Mouse (Mus musculus) embryonic facial prominence, embryonic 13.5 days (tissue): ENCODE results near the gene Yars. TPM values are rescaled to one million over a fixed set of nuclear protein-coding genes. Genes with fewer than 3 reads are reported as not detected.

Experiments
- ATAC-seq: fragments of 200-750 bp; cut with Nextera tagmentation; 2 replicates; pipeline ENCODE4 v1.8.0; 2017; ENCODE audit warnings: low read depth; ENCODE audit not compliant: insufficient number of reproducible peaks, insufficient read depth, low FRiP score, low TSS enrichment
- H3K27ac ChIP-seq: fragments of 300-500 bp; sonication (generic); 2 replicates; pipeline ENCODE4 v1.5.1; 2015; ENCODE audit warnings: moderate library complexity, mild to moderate bottlenecking, inconsistent platforms
- H3K27me3 ChIP-seq: fragments of 300-500 bp; sonication (generic); 2 replicates; pipeline ENCODE4 v1.6.1; 2015; ENCODE audit warnings: mild to moderate bottlenecking, inconsistent platforms
- H3K36me3 ChIP-seq: fragments of 300-500 bp; sonication (generic); 2 replicates; pipeline ENCODE4 v1.6.1; 2015; ENCODE audit warnings: mild to moderate bottlenecking, inconsistent platforms
- H3K4me1 ChIP-seq: fragments of 300-500 bp; sonication (generic); 2 replicates; pipeline ENCODE4 v1.6.1; 2015; ENCODE audit warnings: inconsistent platforms
- H3K4me2 ChIP-seq: fragments of 300-500 bp; sonication (generic); 2 replicates; pipeline ENCODE4 v1.6.1; 2015; ENCODE audit warnings: moderate library complexity, mild to moderate bottlenecking, inconsistent platforms
- H3K4me3 ChIP-seq: fragments of 300-500 bp; sonication (generic); 2 replicates; pipeline ENCODE4 v1.5.1; 2015; ENCODE audit warnings: mild to moderate bottlenecking, inconsistent platforms
- H3K9ac ChIP-seq: fragments of 300-500 bp; sonication (generic); 2 replicates; pipeline ENCODE4 v1.6.1; 2015; ENCODE audit warnings: mild to moderate bottlenecking, inconsistent platforms
- H3K9me3 ChIP-seq: fragments of 300-500 bp; sonication (generic); 2 replicates; pipeline ENCODE4 v1.6.1; 2016; ENCODE audit warnings: inconsistent platforms
- WGBS: fragments of 180-500 bp; shearing (Covaris S2); methylation state at CpG from one replicate; pipeline ENCODE4 v1.1.7; 2015; ENCODE audit warnings: mixed read lengths; 5-methylcytosine and 5-hydroxymethylcytosine counted together
- polyA plus RNA-seq: library from polyadenylated mRNA; unstranded; fragments of >200 nt; fragmentation: Nextera tagmentation; extraction: Ambion mirVana; gene quantifications from 2 replicates; pipeline ENCODE4 v1.2.1, GENCODE M21; 2015

The Yars gene
- polyA plus RNA-seq, 1 experiment from 2014 or later = 80.0 TPM

- Histone ChIP-seq H3K9me3 (no peaks in the 10 kb centered on the region), H3K36me3 (peaks cover 85% of the 10 kb centered on the region), H3K4me3 (no peak overlapping the region), H3K9ac (no peak overlapping the region), H3K4me1 (peaks cover 85% of the 10 kb centered on the region), H3K4me2 (no peak overlapping the region), H3K27me3 (peaks cover 38% of the 10 kb centered on the region), H3K27ac (no peak overlapping the region)
- 74% methylated on average over 23 of the region's 23 CpGs for WGBS
- ATAC-seq = no peak
These were observed 31.8 kb downstream of the Yars start for GRCm38 (mm10) chr4:129221097-129222010.

DNA sequence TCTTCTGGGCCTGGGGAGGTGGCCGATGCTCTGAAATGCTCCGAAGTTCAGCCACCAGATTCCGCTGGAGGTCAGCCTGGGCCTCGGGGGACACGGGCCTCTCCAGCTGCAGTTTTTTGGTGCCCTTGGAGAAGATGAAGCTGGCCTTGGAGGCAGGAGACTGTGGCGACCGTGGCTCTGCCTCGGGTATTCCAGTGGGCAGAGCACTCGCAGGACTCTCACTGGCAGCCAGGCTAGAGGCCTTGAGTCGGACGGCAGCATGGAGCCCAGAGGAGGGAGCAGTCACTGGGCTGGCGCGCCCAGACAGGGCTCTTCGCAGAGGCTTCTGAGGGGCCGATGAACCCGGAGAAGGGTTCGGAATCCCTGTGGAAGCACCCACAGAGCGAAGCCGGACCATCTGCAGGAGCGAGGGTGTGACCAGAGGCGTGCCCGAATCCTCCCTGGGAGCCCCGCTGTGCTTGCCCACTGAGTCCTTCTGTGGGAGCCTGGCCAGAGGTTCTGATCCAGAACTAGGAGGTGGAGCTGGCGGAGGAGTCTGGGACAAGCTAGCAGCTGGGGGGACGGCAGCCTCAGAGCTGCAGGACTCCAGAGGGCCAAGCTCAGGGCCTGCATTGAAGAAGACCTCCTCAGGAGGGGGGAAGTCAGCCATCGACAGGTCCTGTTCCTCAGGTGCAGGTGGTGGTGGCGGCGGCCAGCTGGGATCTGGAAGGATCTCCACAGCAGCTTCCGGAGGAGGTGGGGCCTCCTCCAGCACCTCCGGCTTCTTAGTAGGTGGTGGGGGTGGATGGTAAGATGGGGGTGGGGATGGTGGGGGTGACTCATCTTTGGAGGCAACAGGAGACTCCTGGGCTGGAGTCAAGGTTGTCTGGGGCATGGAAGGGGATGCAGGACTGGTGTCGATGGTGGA is 32.7 kb downstream of the Yars start:
- H3K27ac ChIP-seq = no peak overlapping the region
- peaks cover 90% of the 10 kb centered on the region for H3K4me1 ChIP-seq
- H3K4me2 ChIP-seq = no peak overlapping the region
- peaks cover 38% of the 10 kb centered on the region for H3K27me3 ChIP-seq
- no peak overlapping the region for H3K4me3 ChIP-seq
- 76% methylated on average over 31 of the region's 31 CpGs for WGBS
- no peak overlapping the region for H3K9ac ChIP-seq
- no peak for ATAC-seq
- H3K9me3 ChIP-seq = no peaks in the 10 kb centered on the region
- peaks cover 76% of the 10 kb centered on the region for H3K36me3 ChIP-seq

DNA sequence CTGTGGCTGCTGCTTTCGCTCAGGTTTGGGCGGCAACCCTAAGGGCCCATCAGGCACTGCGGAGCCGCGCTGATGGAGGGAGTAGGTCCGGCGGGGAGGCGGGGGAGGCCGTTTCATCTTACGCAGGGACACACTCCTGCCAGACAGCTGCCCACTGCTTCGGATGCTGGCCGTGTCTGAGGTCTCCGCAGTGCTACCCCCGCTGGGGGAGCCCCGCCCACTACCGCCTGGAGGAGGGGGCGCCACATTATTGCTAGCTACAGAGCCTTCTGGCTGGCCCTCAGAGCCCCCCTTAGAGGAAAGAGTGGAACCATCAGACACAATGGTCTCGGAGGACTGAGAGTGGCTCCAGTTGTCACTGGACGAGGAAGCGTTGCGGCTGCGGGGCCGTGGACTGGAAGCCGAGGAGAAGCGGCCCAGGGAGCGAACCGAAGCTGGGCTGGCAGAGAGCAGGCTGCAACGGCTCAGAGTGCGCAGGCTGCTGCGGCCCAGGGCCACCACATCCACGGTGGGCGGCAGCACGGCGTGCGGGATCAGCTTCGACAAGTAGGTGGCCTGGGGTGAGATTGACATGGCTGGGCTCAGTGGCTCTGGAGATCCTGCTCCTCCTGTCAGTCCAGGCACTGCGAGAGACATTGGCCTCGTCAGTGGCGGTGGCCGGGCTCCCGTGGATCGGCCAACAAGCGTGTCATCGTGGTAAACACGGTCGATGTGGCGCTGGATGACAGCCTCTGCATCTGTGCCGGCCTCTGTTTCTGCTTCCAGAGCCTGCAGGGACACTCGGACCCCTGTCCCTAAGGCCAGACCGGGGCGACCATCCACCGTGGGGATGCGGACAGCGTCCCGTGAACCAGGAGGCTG is 34.1 kb downstream of the Yars start:
- H3K27ac ChIP-seq = no peak overlapping the region
- ATAC-seq = no peak
- H3K4me3 ChIP-seq = peak overlapping the region; percentile 21
- 30% methylated on average over 55 of the region's 55 CpGs for WGBS
- H3K27me3 ChIP-seq = peaks cover 38% of the 10 kb centered on the region
- peak overlapping the region; percentile 50 for H3K4me2 ChIP-seq
- peaks cover 64% of the 10 kb centered on the region for H3K36me3 ChIP-seq
- H3K9ac ChIP-seq = peak overlapping the region; percentile 60; the same call in 1 of the 2 replicates
- H3K9me3 ChIP-seq = no peaks in the 10 kb centered on the region
- peaks cover 90% of the 10 kb centered on the region for H3K4me1 ChIP-seq

DNA sequence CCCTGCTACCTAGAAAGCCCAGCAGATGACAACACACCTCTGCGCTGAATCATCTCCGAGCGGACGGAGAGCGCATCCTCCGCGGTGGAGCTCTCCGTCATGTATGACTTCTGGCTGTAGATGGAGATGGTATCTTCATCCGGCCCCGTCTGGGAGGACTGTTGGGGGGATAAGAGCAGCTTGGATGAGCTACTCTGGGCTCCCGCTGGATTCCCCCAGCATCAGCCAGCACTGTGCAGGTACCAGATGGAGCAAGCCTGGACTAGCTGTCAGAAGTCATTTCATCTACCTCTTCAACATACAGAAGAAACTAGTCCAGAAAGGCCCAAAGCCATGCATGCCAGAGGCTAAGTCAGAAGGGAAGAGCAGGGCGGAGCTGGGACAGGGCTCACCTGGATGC is 35.8 kb downstream of the Yars start:
- Histone ChIP-seq H3K27ac (peak overlapping the region; percentile 17; the same call in 1 of the 2 replicates), H3K4me3 (no peak overlapping the region), H3K4me2 (peak overlapping the region; percentile 56; the same call in 1 of the 2 replicates), H3K27me3 (peaks cover 38% of the 10 kb centered on the region), H3K9ac (0 out of 2 replicates have a peak overlapping the region, but pooled peaks have one; percentile 4), H3K36me3 (peaks cover 50% of the 10 kb centered on the region), H3K9me3 (no peaks in the 10 kb centered on the region), H3K4me1 (peaks cover 74% of the 10 kb centered on the region)
- 89% methylated on average over 12 of the region's 12 CpGs for WGBS
- no peak for ATAC-seq

- ATAC-seq = peak; percentile 29; the same call in 1 of the 2 replicates
- Histone ChIP-seq H3K27ac (peak overlapping the region; percentile 66; the same call in 1 of the 2 replicates), H3K9ac (0 out of 2 replicates have a peak overlapping the region, but pooled peaks have one; percentile 61), H3K27me3 (peaks cover 38% of the 10 kb centered on the region), H3K4me3 (peak overlapping the region; percentile 33), H3K36me3 (peaks cover 38% of the 10 kb centered on the region), H3K4me2 (peak overlapping the region; percentile 56), H3K9me3 (no peaks in the 10 kb centered on the region), H3K4me1 (peaks cover 72% of the 10 kb centered on the region)
- 14% methylated on average over 5 of the region's 5 CpGs for WGBS
These were observed 36.9 kb downstream of the Yars start for GRCm38 (mm10) chr4:129226441-129226963.

- Histone ChIP-seq H3K27ac (peak overlapping the region; percentile 66), H3K9me3 (no peaks in the 10 kb centered on the region)
- 8% methylated on average over 22 of the region's 22 CpGs for WGBS
These were observed 37.8 kb downstream of the Yars start for GRCm38 (mm10) chr4:129227170-129227984.

DNA sequence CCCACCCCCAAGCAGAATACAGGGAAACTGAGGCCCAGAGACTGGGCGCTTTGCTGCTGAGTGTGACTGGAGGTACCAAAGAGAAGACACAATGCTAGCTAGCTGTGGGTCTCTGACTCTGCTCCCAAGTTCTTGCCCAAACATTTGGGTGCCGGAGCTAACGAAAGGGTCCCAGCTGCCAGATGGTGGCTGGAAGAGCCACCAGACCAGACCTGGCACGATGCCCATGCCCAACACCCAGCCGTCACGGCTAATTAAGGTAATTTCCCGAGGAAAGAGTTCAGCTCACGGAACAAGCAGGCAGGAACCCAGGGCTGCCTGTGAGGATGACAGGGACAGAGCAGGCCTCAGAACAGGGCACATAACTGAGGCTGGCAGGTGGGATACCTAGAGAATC is 38.4 kb downstream of the Yars start:
- Histone ChIP-seq H3K9ac (peak overlapping the region; percentile 61), H3K27ac (0 out of 2 replicates have a peak overlapping the region, but pooled peaks have one; percentile 66), H3K36me3 (peaks cover 24% of the 10 kb centered on the region), H3K4me1 (peaks cover 81% of the 10 kb centered on the region), H3K27me3 (peaks cover 25% of the 10 kb centered on the region), H3K9me3 (no peaks in the 10 kb centered on the region), H3K4me2 (peak overlapping the region; percentile 56), H3K4me3 (peak overlapping the region; percentile 33)
- WGBS = 23% methylated on average over 8 of the region's 8 CpGs
- ATAC-seq = no peak

More at GRCm38 (mm10) chr4:129227170-129227984, 37.8 kb downstream of the Yars start:
- Histone ChIP-seq H3K9ac (peak overlapping the region; percentile 61), H3K36me3 (peaks cover 30% of the 10 kb centered on the region), H3K4me3 (peak overlapping the region; percentile 33), H3K4me2 (peak overlapping the region; percentile 56), H3K4me1 (peaks cover 79% of the 10 kb centered on the region), H3K27me3 (peaks cover 31% of the 10 kb centered on the region)
- ATAC-seq = no peak

DNA sequence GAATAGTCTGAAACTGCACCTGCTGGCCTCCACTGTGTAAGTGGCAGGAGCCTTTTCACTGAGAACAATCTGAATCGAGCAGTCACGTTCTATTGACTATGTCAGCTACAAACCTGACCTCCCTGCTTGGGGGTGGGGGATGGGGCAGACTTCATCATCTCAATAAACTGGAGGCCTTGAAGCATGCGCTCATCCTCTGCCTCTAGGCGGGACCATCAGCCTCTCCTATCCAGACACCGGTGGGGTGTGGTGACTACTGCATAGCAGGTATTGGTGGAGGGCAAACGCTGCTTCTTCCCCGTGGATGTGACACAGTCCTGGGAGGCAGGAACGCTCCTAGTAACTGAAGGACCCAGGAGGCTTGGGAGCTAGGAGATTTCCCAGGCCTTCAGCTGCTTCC is 41.4 kb downstream of the Yars start:
- no peaks in the 10 kb centered on the region for H3K9me3 ChIP-seq
- H3K36me3 ChIP-seq = no peaks in the 10 kb centered on the region
- no peak overlapping the region for H3K4me3 ChIP-seq
- H3K9ac ChIP-seq = no peak overlapping the region
- ATAC-seq = no peak
- H3K27me3 ChIP-seq = no peaks in the 10 kb centered on the region; the same call in 1 of the 2 replicates
- H3K4me2 ChIP-seq = no peak overlapping the region
- 57% methylated on average over 8 of the region's 8 CpGs for WGBS
- peaks cover 63% of the 10 kb centered on the region for H3K4me1 ChIP-seq
- H3K27ac ChIP-seq = no peak overlapping the region; the same call in 1 of the 2 replicates

DNA sequence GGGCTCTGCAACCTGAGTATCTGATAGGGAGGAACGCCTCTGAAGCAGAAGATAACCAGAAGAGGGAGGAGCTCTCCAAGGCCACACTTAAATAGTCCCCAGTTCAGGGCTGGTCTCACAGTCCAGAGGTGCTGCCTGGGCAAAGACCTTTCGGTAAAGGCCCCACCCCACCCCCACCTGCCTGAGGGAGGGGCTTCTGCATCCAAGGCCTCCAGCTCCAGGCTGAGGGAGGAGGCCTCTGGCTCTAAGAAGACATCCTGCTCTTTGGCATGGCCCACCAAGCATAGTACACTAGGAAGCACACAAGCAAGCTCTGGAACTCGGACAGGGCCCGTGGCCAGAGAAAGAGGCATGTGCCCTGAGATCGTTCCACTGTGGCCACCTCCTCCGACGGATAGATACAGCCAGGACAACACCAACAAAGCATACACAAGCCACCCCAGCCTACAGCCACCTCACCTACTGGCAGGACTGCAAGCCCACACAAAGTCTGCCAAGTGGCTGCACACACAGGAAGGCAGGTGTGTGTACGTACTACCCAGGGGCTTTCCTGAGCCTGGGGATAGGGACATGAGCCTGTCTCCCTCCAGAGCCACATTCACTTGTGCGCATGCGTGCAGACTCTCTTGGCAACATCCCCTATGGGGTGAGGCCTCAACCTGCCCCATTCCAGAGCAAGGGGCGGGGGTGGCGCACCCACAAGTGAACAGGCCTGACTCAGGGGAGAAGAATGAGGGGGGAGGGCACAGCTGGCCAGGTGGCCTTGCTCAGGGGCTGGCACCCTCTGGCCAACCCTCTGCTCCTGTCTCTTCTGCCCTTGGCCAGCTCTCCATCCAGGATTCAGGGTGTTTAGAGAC is 42.3 kb downstream of the Yars start:
- 0 out of 2 replicates have a peak, but pooled peaks have one; percentile 34 for ATAC-seq
- H3K27ac ChIP-seq = peak overlapping the region; percentile 74
- H3K9ac ChIP-seq = no peak overlapping the region
- H3K9me3 ChIP-seq = no peaks in the 10 kb centered on the region
- no peaks in the 10 kb centered on the region for H3K36me3 ChIP-seq
- no peaks in the 10 kb centered on the region; the same call in 1 of the 2 replicates for H3K27me3 ChIP-seq
- no peak overlapping the region for H3K4me3 ChIP-seq
- peak overlapping the region; percentile 5; the same call in 1 of the 2 replicates for H3K4me2 ChIP-seq
- peaks cover 56% of the 10 kb centered on the region for H3K4me1 ChIP-seq
- 65% methylated on average over 12 of the region's 12 CpGs for WGBS
